Mouse (Mus musculus) lung, embryonic 16.5 days (tissue): ENCODE data around the gene Rab12. TPM values are rescaled to one million over a fixed set of nuclear protein-coding genes. Genes with fewer than 3 reads are reported as not detected.

Experiments used
- ATAC-seq: fragments of 200-750 bp; cut with Nextera tagmentation; 2 replicates; pipeline ENCODE4 v1.8.0; 2017; ENCODE audit warnings: low read depth, mild to moderate bottlenecking, moderate library complexity
- H3K27ac ChIP-seq: fragments of 300-500 bp; sonication (generic); 2 replicates; pipeline ENCODE4 v1.5.1; 2014; ENCODE audit warnings: mild to moderate bottlenecking, control low read depth, low read length
- H3K27me3 ChIP-seq: fragments of 300-500 bp; sonication (generic); 2 replicates; pipeline ENCODE4 v1.6.1; 2014; ENCODE audit warnings: low read depth, low read length, mixed read lengths; ENCODE audit not compliant: control insufficient read depth, insufficient read depth
- H3K36me3 ChIP-seq: fragments of 300-500 bp; sonication (generic); 2 replicates; pipeline ENCODE4 v1.6.1; 2014; ENCODE audit warnings: low read length; ENCODE audit not compliant: control insufficient read depth, insufficient read depth
- H3K4me1 ChIP-seq: fragments of 300-500 bp; sonication (generic); replicated peaks from 2 replicates; pipeline ENCODE4 v1.6.1; 2014; ENCODE audit warnings: low read length, mixed read lengths; ENCODE audit not compliant: control insufficient read depth, insufficient read depth
- H3K4me2 ChIP-seq: fragments of 300-500 bp; sonication (generic); 2 replicates; pipeline ENCODE4 v1.6.1; 2014; ENCODE audit warnings: low read depth, low read length, control low read depth
- H3K4me3 ChIP-seq: fragments of 300-500 bp; sonication (generic); 2 replicates; pipeline ENCODE4 v1.5.1; 2014; ENCODE audit warnings: mild to moderate bottlenecking, low read length, control low read depth
- H3K9ac ChIP-seq: fragments of 300-500 bp; sonication (generic); 2 replicates; pipeline ENCODE4 v1.6.1; 2014; ENCODE audit warnings: low read length, control low read depth
- H3K9me3 ChIP-seq: fragments of 300-500 bp; sonication (generic); 2 replicates; pipeline ENCODE4 v1.6.1; 2016; ENCODE audit warnings: low read length; ENCODE audit not compliant: control insufficient read depth
- WGBS: fragments of 180-500 bp; shearing (Covaris S2); extraction: QIAGEN DNeasy Blood & Tissue Kit; methylation state at CpG from one replicate; pipeline ENCODE4 v1.1.7; 2014; 5-methylcytosine and 5-hydroxymethylcytosine counted together
- polyA plus RNA-seq: library from polyadenylated mRNA; unstranded; fragments of >200 nt; fragmentation: Nextera tagmentation; extraction: Ambion mirVana; gene quantifications from 2 replicates; pipeline ENCODE4 v1.2.1, GENCODE M21; 2015

The Rab12 gene
- polyA plus RNA-seq, 1 experiment from 2014 or later: 27.8 TPM

DNA sequence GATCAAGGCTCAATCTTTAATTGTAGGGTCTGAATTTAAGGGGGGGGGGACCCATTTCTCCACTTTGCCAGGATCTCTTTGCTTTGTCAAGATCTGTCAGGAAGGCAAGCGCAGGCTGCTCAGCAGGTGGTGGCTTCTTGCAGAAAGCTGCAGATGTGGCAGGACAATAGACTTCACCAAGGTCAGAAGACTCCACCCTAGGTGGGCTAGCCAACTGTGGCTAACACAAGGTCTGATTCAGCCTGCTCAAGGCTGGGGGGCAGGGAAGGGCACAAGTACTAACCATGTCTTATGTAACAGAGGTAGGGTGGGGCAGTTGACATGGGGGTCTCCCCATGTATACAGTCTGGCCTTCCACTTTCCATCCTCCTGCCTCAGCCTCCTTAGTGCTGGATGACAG lies 62.3 kb downstream of the Rab12 start:
- Histone ChIP-seq H3K36me3 (no peaks in the 10 kb centered on the region), H3K27me3 (no peaks in the 10 kb centered on the region; the same call in 1 of the 2 replicates), H3K4me3 (no peak overlapping the region), H3K9me3 (no peaks in the 10 kb centered on the region), H3K9ac (no peak overlapping the region), H3K4me1 (no peaks in the 10 kb centered on the region), H3K4me2 (no peak overlapping the region), H3K27ac (no peak overlapping the region)
- WGBS: 78% methylated on average over 1 of the region's 1 CpGs
- ATAC-seq: no peak

DNA sequence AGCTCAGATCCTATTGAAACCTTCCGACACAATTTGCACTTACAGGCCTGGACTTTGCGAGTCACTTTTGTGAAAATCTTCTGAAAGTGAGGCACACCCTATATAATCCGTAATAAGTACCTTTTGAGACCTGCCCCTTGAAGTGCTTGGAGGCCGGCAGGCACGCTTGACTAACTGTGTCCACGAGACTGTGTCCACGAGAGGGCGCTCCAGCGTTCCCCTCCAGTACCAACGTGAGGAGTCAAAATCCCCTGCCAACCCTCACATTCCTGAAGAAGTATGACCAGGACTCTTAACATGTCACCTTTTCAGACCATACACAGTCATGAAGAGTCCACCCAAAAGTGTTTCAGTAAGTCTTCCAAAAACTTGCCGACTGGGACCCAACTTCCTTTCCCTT lies 68.4 kb downstream of the Rab12 start:
- WGBS: 2% methylated on average over 11 of the region's 11 CpGs
- H3K27me3 ChIP-seq: peaks cover 4% of the 10 kb centered on the region; the same call in 1 of the 2 replicates
- no peak overlapping the region for H3K27ac ChIP-seq
- H3K9ac ChIP-seq: no peak overlapping the region
- H3K36me3 ChIP-seq: no peaks in the 10 kb centered on the region
- peaks cover 20% of the 10 kb centered on the region for H3K4me1 ChIP-seq
- H3K4me3 ChIP-seq: peak overlapping the region; percentile 58; the same call in 1 of the 2 replicates
- no peaks in the 10 kb centered on the region for H3K9me3 ChIP-seq
- ATAC-seq: no peak; the same call in 1 of the 2 replicates
- peak overlapping the region; percentile 76 for H3K4me2 ChIP-seq

DNA sequence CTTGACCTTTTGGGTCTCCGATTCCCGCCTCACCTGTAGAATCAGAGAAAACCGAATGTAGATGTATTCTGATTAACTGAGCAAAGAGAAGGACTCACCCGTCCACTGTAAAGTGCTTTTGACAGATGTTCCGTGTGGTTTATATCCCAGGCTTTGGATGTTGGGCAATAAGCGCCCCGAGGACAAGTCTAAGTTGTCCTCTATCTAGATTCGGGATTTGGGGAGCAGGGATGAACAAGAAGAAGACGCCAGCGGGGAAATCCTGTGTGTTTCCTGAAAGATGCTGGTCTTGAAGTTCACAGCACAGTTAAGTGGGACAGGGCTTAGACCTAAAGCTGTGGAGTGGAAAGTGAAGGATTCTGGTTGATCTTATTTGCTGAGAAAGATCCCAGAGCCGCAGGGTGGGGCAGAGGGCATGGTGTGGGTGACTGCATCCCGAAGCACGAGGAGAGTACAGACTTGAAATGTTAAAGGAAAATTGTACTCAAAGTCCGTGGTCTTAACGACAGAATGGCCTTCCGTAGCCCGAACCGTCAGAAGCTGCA lies 68.9 kb downstream of the Rab12 start:
- peaks cover 4% of the 10 kb centered on the region; the same call in 1 of the 2 replicates for H3K27me3 ChIP-seq
- peak overlapping the region; percentile 76 for H3K4me2 ChIP-seq
- WGBS: 4% methylated on average over 18 of the region's 18 CpGs
- peaks cover 23% of the 10 kb centered on the region for H3K4me1 ChIP-seq
- H3K4me3 ChIP-seq: peak overlapping the region; percentile 58
- no peak overlapping the region for H3K27ac ChIP-seq
- H3K9ac ChIP-seq: peak overlapping the region; percentile 74
- ATAC-seq: no peak
- no peaks in the 10 kb centered on the region for H3K36me3 ChIP-seq
- no peaks in the 10 kb centered on the region for H3K9me3 ChIP-seq

DNA sequence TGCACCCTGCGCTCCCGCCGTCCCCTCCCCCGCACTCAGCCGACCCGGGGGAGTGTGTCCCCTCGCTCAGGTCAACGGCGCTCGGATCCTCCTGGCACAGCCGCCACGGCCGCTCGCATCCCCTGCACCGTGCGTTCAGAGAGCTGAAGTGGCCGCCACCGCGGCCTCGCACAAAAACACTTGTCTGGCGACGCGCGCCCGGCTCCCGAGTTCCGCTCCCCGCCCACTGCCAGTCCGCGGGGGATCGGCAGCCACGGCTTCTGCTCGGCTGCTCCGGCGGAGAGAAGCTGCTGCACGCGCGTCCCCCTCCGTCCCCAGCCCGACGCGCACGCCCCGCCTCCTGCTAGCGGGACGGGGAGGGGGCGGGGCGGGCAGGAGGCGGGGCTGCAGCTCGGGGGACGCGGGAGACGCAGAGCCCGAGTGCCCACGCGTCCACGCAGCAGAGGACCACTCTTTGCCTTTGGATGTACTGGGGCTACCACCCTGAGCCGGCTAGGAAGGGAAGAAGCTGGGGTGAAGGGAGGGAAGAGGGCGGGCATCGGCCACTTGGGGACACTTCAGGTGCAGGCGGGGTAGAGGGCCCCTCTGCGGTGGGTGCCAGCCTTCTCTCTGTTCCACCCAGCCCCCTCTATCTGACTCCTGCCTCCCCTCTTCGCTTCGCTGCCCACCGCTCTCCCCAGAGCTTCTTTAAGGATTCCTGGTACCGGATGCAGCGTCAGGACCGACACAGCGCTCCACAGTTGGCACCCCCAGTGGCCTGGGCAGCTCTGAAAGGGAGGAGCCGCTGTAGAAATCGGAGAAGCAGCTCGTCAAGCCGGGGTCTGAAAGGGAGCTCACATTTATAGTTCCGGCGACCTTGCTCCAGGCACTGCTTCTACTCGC lies 69.8 kb downstream of the Rab12 start, which contains the start of gene Mtcl1:
Mtcl1 (minus strand) TSS at position 291 of the 882 bp plus-strand sequence.
- under 1% methylated on average over 49 of the region's 76 CpGs for WGBS
- peak; percentile 84 for ATAC-seq
- H3K4me2 ChIP-seq: peak within 1 kb of the TSS; percentile 76

DNA sequence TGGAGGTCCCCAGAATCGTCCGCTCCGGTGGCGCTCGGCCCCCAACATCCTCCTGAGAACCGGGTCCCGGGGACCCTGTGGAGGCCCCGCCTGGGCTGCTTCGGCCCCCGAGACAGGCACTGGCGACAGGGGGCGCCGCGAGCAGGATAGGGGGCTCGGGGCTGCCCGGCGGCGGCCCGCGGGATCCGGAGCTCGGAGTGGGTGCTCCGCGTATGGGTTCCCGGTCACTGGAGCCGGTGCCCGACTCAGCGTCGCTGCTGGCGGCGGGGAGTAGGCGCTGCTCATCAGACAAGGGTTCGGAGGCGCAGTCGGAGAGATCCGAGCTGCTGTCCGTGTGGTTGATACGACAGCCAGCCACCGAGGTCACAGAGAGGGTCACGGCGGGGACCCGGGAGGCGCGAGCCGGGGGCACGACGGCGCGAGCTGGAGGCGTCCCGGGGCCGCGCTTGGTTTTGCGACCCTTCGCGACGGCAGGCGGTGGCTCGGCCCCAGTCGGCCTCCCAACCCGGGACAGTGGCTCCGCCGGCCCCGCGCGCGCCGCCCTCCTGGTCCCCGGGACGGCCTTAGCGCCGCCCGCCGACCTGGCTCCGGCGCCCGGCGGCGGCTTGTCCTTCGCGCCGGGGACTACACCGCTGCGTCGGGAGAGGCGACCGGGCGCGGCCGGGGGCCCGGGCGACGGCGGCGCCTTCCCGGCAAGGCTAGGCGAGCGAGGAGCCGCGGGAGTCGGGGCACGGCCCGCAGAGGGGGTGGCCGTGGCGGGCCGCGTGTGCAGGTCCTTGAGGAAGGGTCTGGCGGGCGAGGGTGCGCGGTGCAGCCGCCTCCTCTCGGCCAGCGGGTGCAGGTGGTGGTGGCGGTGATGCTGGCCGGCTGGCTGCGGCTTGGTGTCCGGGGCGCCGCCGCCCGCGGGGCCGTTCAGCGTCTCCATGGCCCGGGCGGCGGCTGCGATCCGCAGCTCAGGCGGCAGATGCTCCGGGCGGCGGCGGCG lies 70.8 kb downstream of the Rab12 start:
- WGBS: under 1% methylated on average over 98 of the region's 136 CpGs
- Histone ChIP-seq H3K36me3 (no peaks in the 10 kb centered on the region), H3K9ac (peak overlapping the region; percentile 74), H3K4me2 (peak overlapping the region; percentile 76), H3K27me3 (peaks cover 4% of the 10 kb centered on the region; the same call in 1 of the 2 replicates), H3K4me3 (peak overlapping the region; percentile 58), H3K27ac (peak overlapping the region; percentile 74), H3K4me1 (peaks cover 23% of the 10 kb centered on the region), H3K9me3 (no peaks in the 10 kb centered on the region)
- ATAC-seq: peak; percentile 31

More for the DNA sequence above, 69.8 kb downstream of the Rab12 start, which contains the start of gene Mtcl1:
- Histone ChIP-seq H3K9me3 (no peaks in the 10 kb centered on the region), H3K27ac (peak within 1 kb of the TSS; percentile 74), H3K27me3 (peaks cover 4% of the 10 kb centered on the region; the same call in 1 of the 2 replicates), H3K4me1 (peaks cover 23% of the 10 kb centered on the region), H3K36me3 (no peaks in the 10 kb centered on the region), H3K4me3 (peak within 1 kb of the TSS; percentile 58), H3K9ac (peak within 1 kb of the TSS; percentile 74)

DNA sequence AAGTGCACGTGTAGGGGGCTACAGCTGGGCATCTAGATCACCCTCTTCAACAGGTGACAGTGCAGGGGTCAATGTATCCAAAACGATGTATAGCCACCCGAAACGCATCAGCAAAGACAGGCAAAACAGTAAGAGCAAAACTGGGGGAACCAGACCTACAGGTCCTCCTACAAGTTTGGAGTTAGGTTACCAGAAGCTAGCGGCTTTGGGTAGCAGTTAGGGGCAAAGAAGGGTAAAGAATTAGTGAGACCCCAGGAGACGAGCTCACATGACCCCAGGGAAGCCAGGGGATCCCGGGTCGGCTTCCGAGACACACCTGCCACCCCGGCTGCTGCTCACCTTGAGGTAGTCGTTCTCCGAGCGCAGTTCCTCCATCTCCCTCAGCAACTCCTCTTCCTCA lies 71.6 kb downstream of the Rab12 start:
- Histone ChIP-seq H3K27me3 (peaks cover 4% of the 10 kb centered on the region; the same call in 1 of the 2 replicates), H3K9me3 (no peaks in the 10 kb centered on the region), H3K27ac (no peak overlapping the region), H3K4me2 (peak overlapping the region; percentile 76), H3K4me3 (peak overlapping the region; percentile 58), H3K4me1 (peaks cover 23% of the 10 kb centered on the region), H3K36me3 (no peaks in the 10 kb centered on the region), H3K9ac (peak overlapping the region; percentile 74)
- WGBS: 4% methylated on average over 13 of the region's 13 CpGs
- no peak for ATAC-seq

DNA sequence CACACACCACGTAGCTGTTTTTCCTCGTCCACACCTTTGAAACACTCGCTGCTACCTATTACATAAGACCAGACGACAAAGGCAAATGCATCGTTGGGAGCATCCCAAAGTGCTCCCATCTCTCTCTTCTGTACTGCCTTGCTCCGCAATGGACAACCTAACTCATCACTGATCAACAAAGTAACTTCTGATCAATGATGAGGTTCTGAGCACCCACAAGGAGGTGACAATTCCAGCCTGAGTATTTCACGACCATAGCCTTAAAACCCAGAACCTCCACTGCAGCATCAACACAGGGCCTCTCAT lies 72.6 kb downstream of the Rab12 start:
- Histone ChIP-seq H3K9me3 (no peaks in the 10 kb centered on the region), H3K4me3 (peak overlapping the region; percentile 58), H3K36me3 (no peaks in the 10 kb centered on the region), H3K4me2 (peak overlapping the region; percentile 76), H3K9ac (peak overlapping the region; percentile 8; the same call in 1 of the 2 replicates), H3K4me1 (peaks cover 23% of the 10 kb centered on the region), H3K27me3 (peaks cover 4% of the 10 kb centered on the region; the same call in 1 of the 2 replicates), H3K27ac (no peak overlapping the region)
- no peak for ATAC-seq
- WGBS: 46% methylated on average over 7 of the region's 7 CpGs

DNA sequence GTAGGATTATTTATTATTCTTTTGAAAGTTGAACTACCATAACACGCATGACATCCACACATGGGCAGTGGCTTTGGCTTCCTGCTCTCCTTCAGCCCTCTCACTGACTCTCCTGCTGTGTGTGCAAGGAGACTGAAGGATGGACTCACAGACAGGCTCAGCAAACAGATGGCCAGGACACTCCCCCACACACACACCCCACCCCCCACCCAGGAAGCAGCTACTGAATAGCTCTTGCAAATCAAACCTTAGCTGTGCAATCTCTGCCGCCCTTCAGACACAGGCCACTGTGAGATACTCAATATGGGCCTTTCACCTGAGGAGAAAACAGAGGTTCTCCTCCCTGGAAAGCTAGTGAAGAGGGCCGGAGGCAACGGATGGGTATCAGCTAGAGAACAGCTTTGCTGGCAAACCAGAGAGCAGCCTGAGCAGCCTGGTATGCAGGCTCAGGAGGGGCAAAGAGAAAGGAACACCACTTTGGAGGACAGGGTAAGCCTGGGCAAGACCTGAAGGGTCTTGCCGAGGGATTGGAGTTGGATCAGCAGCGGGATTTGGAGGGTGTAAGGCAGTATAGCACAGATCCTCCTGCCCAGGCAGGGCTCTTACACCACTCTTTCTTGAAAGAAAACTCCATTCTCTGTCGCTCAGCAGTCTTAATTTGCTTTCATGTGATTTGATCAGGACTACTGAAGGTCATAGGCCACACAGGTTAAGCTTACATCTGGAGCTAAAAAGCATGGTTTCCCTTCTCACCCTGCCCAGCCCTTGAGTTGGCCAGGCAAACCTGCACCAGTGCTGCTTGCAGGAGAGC lies 73.1 kb downstream of the Rab12 start:
- H3K27ac ChIP-seq: no peak overlapping the region
- peaks cover 2% of the 10 kb centered on the region; the same call in 1 of the 2 replicates for H3K27me3 ChIP-seq
- no peaks in the 10 kb centered on the region for H3K36me3 ChIP-seq
- H3K9me3 ChIP-seq: no peaks in the 10 kb centered on the region
- H3K9ac ChIP-seq: peak overlapping the region; percentile 8
- peaks cover 22% of the 10 kb centered on the region for H3K4me1 ChIP-seq
- peak overlapping the region; percentile 58 for H3K4me3 ChIP-seq
- H3K4me2 ChIP-seq: peak overlapping the region; percentile 76
- no peak for ATAC-seq
- 40% methylated on average over 7 of the region's 7 CpGs for WGBS
